17 mouse cellular contexts compared by ENCODE assay signal in the genomic region with DNA sequence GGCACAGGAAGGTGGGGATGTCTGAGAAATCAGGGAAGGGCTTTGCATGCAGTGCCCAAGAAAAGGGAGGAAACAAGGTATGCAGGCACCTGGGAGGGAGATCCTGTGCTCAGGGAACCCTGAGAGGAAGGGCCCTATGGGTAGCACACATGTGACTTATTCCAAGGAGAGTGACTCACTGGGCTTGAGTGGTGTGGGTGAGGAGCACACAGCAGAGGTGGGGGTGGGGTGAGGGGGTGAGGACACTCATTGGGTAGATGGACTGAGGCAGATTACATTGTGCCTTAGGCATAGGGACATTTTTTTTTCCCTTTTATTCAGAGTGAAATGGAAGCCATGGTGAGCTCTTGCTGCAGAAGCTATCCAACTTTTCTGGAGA. TPM values are rescaled to one million over a fixed set of nuclear protein-coding genes. Genes with fewer than 3 reads are reported as not detected.
DNase-seq lines count a peak whose midpoint lies in the region; ATAC-seq lines count a peak whose summit lies in the region.
"Had no signal": no experiment of that assay in that cellular context is flagged by ENCODE, and none has a peak within 500 bp of the region (broad histone marks: within the 10 kb centered on the region; RNA-seq: fewer than 3 reads in every experiment).

No protein-coding gene starts in this region.

- no peaks in the 10 kb centered on the region for H3K27me3 ChIP-seq in hindbrain, embryonic 11.5 days (ENCODE audit: control insufficient read depth, insufficient read depth, low read length)
- no peaks in the 10 kb centered on the region for H3K27me3 ChIP-seq in hindbrain, embryonic 10.5 days (ENCODE audit: insufficient read depth, poor library complexity, severe bottlenecking)
- H3K27me3 ChIP-seq in neural tube, embryonic 12.5 days (replicated peaks) = no peaks in the 10 kb centered on the region
- H3K27me3 ChIP-seq in hindbrain, embryonic 15.5 days = no peaks in the 10 kb centered on the region
- H3K27me3 ChIP-seq: kidney, embryonic 15.5 days; limb, embryonic 15.5 days had no signal

- no peaks in the 10 kb centered on the region for H3K36me3 ChIP-seq in hindbrain, embryonic 11.5 days (ENCODE audit: control insufficient read depth, insufficient read depth, low read length)
- no peaks in the 10 kb centered on the region for H3K36me3 ChIP-seq in hindbrain, embryonic 10.5 days
- no peaks in the 10 kb centered on the region for H3K36me3 ChIP-seq in neural tube, embryonic 12.5 days
- H3K36me3 ChIP-seq in hindbrain, embryonic 15.5 days = no peaks in the 10 kb centered on the region
- H3K36me3 ChIP-seq: G1E; kidney, embryonic 15.5 days; limb, embryonic 15.5 days had no signal

- H3K4me1 ChIP-seq in hindbrain, embryonic 11.5 days (replicated peaks; ENCODE audit: control insufficient read depth, insufficient read depth, low read length) = peaks cover 2% of the 10 kb centered on the region; the same call in 1 of the 2 replicates
- H3K4me1 ChIP-seq in hindbrain, embryonic 10.5 days (replicated peaks) = no peaks in the 10 kb centered on the region; the same call in 1 of the 2 replicates
- H3K4me1 ChIP-seq in neural tube, embryonic 12.5 days = no peaks in the 10 kb centered on the region
- no peaks in the 10 kb centered on the region for H3K4me1 ChIP-seq in hindbrain, embryonic 15.5 days (replicated peaks)
- H3K4me1 ChIP-seq: kidney, embryonic 15.5 days; limb, embryonic 15.5 days had no signal

- DNase-seq in hindbrain, embryonic 11.5 days (ENCODE audit: low spot score) = no peak
- no peak for DNase-seq in hindbrain, embryonic 10.5 days (ENCODE audit: low spot score)
- no peak for DNase-seq in neural tube, embryonic 10.5 days (ENCODE audit: extremely low spot score, low spot score)
- DNase-seq in heart, postnatal 25 days (ENCODE audit: low spot score) = no peak
- no peak for DNase-seq in layer of hippocampus, adult 11-12 months (ENCODE audit: low spot score)
- DNase-seq: cerebellum, adult 11-12 months; gastrocnemius, postnatal 25 days; right cerebral cortex, postnatal 14 days had no signal

- no peak overlapping the region for H3K4me3 ChIP-seq in hindbrain, embryonic 11.5 days (ENCODE audit: low read depth, low read length)
- H3K4me3 ChIP-seq in hindbrain, embryonic 10.5 days = no peak overlapping the region
- H3K4me3 ChIP-seq in neural tube, embryonic 12.5 days = no peak overlapping the region
- no peak overlapping the region for H3K4me3 ChIP-seq in hindbrain, embryonic 15.5 days
- H3K4me3 ChIP-seq: erythroblast, embryonic 14.5 days; kidney, embryonic 15.5 days; limb, embryonic 15.5 days; myocyte had no signal

- H3K4me2 ChIP-seq in hindbrain, embryonic 11.5 days (replicated peaks; ENCODE audit: low read depth, low read length) = no peak overlapping the region
- H3K4me2 ChIP-seq in neural tube, embryonic 12.5 days (replicated peaks) = no peak overlapping the region
- no peak overlapping the region for H3K4me2 ChIP-seq in hindbrain, embryonic 15.5 days
- H3K4me2 ChIP-seq: kidney, embryonic 15.5 days; limb, embryonic 15.5 days had no signal

- peak; percentile 59 for ATAC-seq in hindbrain, embryonic 11.5 days (ENCODE audit: low FRiP score)
- peak; percentile 41; the same call in 1 of the 2 replicates for ATAC-seq in neural tube, embryonic 12.5 days (ENCODE audit: low FRiP score, low read depth)
- ATAC-seq in hindbrain, embryonic 15.5 days (ENCODE audit: low FRiP score, low read depth) = peak; percentile 66
- ATAC-seq: CD4-positive, CD25-positive, alpha-beta regulatory T cell, adult 4 months; inflammation-experienced regulatory T-cells, adult 6 months had no signal

- intact Hi-C loops in heart, postnatal 25 days (cut with DNase I) = no loop called here

- H3K27ac ChIP-seq in hindbrain, embryonic 11.5 days (ENCODE audit: low read depth, low read length) = no peak overlapping the region
- no peak overlapping the region; the same call in 1 of the 2 replicates for H3K27ac ChIP-seq in hindbrain, embryonic 10.5 days
- H3K27ac ChIP-seq in neural tube, embryonic 12.5 days = no peak overlapping the region
- H3K27ac ChIP-seq in hindbrain, embryonic 15.5 days (replicated peaks) = no peak overlapping the region
- H3K27ac ChIP-seq: kidney, embryonic 15.5 days; limb, embryonic 15.5 days had no signal

- no peaks in the 10 kb centered on the region for H3K9me3 ChIP-seq in hindbrain, embryonic 11.5 days (ENCODE audit: control insufficient read depth, low read length)
- H3K9me3 ChIP-seq in hindbrain, embryonic 10.5 days = no peaks in the 10 kb centered on the region
- H3K9me3 ChIP-seq in neural tube, embryonic 12.5 days = no peaks in the 10 kb centered on the region
- H3K9me3 ChIP-seq in hindbrain, embryonic 15.5 days = no peaks in the 10 kb centered on the region
- H3K9me3 ChIP-seq: G1E; kidney, embryonic 15.5 days; limb, embryonic 15.5 days had no signal

- no peak overlapping the region for H3K9ac ChIP-seq in hindbrain, embryonic 11.5 days (ENCODE audit: low read depth, low read length)
- H3K9ac ChIP-seq in neural tube, embryonic 12.5 days = no peak overlapping the region
- no peak overlapping the region for H3K9ac ChIP-seq in hindbrain, embryonic 15.5 days
- H3K9ac ChIP-seq: kidney, embryonic 15.5 days; limb, embryonic 15.5 days had no signal

RNA-seq across cellular contexts. Expression of a gene that starts 30.6 kb away (rescaled TPM):
- polyA plus RNA-seq in hindbrain, embryonic 11.5 days (2014; fragmentation: Nextera tagmentation; extraction: Ambion mirVana) = 10.1 and 12.4 TPM in 2 replicates
- polyA plus RNA-seq in hindbrain, embryonic 10.5 days (2016; fragmentation: Nextera tagmentation; extraction: Ambion mirVana) = 3.4 and 5.3 TPM in 2 replicates
- polyA plus RNA-seq in neural tube, embryonic 12.5 days (2016; fragmentation: Nextera tagmentation; extraction: Ambion mirVana) = 14.2 and 15.4 TPM in 2 replicates
- polyA plus RNA-seq in hindbrain, embryonic 15.5 days (2015; fragmentation: Nextera tagmentation; extraction: Ambion mirVana) = 23.3 and 25.7 TPM in 2 replicates
- total RNA-seq in heart, postnatal 25 days (2021) = under 1 TPM; 0.20 to 0.29 TPM
- polyA plus RNA-seq: CD4-positive, CD25-positive, alpha-beta regulatory T cell, adult 4 months; erythroblast, embryonic 14.5 days; G1E; myocyte had no signal
